Mouse (Mus musculus): ENCODE results near the gene Rfx4.

Rfx4 gene

DNA sequence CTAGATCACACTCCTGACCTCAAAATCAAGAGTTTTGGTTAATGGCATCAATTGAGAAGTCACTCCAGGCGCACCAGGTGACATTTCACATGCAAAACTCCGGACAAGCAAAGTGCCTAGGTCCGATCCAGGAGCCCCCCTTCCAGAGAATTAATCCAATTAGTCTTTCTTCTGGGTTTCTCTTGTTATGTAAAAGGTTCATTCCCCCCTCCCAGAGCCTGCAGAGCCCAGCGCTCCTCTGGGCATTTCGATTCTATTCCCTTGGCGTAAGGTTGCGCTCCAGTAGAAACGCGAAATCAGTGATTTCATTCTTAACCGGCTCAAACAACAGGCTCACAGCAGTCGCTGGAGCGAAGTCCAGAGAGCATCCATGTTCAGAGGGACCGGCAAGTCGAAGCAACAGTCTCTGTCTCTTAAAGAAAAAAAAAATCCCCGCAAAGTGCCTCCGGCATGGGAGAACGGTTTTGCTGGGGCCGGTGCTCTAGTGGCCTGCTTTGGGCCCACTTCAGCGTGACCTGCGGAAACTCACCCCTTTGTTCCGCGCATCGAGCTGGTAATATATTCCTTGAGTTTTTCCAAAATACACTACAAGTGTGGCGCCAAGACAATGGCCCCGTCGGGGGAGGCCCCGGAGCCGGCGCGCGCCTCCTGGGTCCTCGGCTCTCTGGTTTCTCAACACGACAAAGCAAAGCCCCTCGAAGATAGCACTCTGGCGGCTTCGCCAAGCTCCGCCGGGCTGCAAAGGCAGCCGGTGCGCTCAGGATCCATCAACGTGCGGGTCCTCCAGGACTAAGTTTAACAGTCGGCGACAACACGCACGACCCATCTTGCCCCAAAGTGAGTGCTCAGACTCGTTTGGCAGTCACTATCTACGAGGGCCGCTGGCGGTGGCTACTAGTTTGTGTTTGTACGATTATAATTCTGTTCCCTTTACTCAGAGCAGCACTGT lies 2.9 kb downstream of the Rfx4 start:
- DNase-seq: no peak

DNA sequence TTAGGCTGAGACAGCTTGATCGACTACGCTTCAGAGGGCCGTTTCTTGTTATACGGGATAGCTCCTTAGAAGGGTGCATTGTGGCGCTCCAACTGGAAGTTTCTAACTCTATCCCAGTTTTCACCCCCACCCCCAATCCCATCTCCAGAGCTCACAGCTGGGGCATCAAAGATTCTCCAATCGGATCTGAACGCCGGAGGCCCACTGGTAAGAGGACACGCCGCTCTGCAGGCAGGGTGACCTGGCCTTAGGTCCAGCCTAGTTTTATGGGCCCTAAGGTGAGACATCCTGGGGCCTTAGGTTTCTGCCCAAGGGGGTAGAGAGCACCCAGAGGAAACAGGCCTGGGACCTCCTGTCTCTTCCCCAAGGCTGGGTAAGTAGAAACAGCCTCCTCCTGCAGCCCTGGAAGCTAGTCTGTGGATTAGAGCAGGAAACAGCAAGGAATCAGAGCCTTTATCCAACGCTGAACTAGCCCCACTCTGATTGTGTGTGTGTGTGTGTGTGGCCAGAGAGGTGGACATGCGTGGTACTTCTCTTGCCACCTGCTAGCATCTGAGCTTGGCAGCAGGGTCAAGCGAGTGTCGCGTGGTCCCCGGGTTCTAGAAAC lies 3.8 kb downstream of the Rfx4 start:
- no peak for DNase-seq

DNA sequence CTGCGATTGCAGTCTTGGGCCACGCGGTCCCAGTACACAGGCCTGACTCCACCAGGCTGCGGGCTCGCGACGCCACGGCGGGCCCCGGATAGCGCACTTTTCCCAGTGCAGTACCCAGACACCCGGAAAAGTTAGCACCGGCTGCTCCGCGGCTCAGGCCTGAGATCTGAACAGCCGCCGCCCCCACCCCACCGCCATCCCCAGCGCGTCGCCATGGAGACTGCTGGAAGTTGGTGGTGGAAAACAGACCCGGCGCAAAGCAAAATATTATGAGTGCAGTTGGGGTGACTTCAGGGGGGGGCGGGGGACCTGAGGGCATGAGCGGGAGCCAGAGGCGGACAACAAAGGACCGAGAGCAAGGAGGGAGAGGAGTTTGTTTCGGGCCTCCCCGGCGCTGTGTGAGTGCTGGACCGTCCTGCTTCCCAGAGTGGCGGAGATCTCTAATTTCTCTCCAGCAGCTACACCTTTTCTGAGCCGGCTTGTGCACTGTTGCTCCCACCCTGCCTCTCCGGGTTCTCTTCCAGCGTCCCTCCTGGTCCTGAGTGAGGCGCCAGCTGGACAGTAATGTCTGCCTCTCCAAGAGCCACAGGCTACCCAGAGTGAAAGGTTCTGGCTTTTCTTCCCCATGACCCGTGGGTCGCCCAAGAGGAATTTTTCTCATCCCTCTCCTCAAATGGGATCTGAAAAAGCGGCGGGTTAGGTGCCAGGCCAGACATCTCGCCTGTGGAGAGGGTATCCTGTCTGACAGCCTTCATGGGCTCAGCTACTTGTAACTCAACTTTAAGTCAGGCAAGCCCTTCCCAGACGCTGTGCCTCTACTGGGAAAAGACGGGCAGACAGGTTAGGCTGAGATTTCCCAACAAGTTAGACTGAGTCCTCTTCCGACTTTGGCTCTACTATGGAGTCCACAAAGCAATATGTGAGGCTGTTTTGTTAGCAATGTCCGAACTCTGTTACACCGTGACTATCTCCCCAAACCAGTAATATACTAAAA lies 4.6 kb downstream of the Rfx4 start:
- no peak for DNase-seq

DNA sequence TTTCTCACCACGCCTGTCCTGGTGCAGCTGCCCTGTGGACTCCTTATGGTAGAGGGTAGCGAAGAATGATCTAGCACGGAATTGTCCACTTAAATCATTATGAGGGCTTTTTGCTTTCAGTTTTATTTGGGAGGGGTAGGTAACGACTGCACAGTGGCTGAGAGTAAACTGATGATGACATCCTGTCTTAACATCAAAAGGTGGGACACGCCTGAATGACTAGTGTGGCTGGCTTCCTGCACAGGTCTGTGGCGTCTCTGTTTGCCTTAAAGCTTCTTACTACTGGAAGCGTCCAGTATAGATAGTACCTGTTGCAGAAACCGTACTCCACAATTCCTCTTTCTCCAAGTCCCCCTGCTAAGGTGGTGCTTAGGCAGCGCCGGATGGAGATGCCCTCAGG lies 12.9 kb downstream of the Rfx4 start:
- no peak for DNase-seq

DNA sequence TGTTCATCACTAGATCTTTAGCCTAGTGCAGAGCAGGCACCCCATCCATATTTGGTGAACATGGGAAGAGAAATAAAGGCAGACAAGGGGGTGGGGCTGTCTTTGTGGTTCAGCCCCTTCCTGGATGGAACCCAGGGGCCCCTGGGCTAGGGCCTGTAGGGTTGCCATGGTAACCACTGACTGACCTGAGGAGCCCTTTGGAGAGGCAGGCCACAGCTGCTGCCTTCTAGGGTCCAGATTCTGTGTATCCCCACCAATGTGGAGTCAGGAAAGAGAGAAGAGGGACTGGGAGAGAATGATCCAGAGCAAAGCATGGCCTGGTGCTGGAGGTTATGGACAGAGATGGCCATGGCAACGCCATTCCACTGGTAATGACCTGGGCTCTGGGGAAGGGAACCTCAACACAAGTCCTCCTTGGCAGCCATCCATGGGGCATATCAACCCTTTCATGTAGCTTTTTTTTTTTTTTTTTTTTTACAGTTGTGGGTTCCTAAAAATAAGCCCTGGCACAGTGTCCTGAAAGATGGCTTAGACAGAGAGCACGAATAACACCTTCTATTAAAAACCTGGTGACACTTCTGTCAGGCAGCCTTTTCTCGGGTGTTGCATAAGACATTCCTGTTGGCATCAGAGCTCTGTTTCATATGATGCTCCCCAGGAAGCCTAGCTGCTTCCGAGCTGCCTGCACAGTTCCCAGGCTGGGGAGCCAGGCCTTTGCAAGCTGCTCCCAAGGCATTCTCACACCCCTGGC lies 16.7 kb downstream of the Rfx4 start:
- DNase-seq: no peak

DNA sequence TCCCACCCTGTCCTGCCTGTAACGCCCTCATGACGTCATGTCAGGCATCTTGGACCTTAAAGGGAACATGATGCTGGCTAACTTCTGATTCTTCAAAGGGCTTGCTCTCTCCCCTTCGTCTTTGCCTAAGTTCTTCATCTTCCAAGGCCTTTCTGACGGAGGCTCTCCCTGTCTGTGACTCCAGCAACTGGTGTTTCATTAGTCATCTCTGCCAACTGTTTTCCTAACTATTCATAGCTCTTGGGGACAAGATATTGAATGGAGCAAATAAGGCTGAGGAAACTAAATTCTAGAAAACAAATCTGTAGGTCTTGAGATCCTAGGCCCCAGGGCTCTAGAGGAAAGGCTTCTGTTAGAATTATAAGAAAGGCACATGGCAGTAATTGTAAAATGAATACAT lies 18.0 kb downstream of the Rfx4 start:
- no peak for DNase-seq

DNA sequence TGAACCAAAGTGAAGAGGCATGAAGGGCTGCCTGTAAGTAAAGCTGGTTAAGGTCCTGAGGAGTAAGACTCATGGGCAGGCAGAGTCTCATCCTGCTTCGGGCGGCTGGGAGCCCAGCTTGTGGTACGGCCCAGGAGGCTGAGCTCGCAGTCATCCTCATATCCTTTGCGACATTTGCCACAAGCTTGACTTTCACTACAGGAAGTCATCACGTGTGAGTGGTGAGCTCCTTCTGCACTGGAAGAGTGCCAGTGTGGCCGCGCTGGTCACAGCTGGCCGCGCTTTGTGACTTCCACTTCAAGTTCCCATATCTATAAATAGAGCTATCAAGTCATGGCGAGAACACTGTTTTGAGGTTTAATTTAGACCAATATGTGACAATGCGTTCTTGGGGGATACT lies 18.7 kb downstream of the Rfx4 start:
- DNase-seq: peak; percentile 70

DNA sequence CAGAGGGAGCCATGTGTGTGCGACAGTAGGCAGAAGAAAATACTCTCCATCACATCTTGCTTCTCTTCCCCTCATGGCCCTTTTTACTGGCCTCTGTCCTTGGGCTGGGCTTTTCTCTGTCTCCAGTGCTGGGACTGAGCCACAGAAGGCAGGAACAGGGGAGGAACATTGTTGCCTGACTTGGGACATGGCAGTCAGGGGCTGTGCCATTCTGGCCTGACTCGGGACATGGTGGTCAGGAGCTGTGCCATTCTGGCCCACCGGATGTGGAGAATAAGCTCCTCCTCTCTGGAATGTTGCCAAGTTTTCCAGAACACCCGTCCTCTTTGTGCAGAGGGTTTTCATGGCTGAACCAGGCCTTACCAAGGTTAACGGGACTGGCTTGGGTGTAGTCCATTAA lies 21.2 kb downstream of the Rfx4 start:
- no peak for DNase-seq

DNA sequence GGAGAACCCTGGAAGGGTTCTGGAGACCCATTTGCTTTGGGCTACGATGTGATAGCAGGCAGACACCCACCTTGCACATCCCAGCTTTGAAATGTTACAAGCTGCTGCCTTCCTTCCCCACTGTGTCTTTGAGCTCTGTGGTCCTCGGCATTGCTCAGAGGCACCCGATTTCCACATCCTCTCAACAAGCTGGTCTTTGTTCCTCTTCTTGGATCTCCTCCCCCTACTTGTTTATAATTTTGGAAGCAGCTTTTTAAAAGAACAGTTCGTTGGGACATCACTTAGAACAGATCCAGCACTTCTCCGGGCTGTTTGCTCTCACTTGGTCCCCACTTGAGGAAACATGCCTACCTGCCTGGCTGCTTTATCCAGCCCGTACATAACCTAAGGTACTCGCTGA lies 22.1 kb downstream of the Rfx4 start:
- DNase-seq: no peak

DNA sequence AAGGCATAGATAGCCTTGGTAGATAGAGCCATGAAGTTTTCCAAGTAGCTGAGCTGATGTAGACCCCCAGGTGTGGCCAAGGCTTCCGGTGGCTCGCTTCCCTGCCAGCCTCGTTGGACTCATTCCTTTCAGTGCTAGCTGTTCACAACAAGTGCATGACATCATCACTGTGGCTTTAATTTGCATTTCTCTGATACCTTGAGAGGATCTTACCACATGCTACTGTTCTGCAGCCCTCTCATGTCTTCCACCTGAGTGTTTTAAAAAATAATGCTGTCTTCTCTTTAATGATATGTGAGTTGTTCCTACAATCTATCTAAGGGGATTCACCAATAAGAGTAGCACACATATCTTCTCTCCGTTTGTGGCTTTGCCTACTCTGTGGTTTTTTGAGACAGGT lies 25.0 kb downstream of the Rfx4 start:
- no peak for DNase-seq

DNA sequence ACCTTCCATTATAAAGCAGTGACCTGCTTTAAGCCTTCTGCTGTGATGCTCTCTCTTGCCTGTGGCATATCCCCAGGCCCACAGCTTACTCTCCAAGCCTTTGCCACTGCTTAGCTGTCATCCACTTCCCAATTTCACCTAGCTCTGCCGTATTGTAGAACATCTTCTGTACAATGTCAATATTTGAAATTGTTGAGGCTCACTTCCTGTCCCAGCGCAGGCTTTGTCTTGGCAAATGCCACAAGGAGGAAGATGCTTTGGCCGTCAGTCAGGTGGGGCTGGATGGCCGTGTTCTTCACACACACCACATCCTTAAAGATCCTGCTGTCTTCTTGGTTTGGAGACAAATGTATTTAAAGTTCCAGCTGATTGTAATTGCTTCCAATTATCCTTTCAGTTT lies 29.5 kb downstream of the Rfx4 start:
- no peak for DNase-seq

DNA sequence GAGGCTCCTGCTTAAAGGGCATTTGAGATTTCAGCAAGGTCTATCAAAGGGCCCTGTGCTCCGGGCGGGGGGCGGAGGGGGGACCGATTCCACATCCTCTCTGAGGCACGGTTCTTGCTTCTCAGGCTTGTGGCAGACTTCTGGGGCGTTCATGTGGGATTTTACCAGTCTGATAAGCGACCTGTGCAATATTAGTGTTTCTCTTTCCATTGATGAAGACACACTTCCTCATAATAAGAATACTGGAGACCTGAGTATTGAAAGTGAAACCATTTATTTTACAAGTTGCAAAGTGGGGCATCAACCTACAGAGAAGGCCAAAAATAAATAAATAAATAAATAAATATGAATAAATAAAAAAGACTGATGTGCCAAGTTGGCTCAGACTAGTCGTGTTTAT lies 34.5 kb downstream of the Rfx4 start:
- no peak for DNase-seq

DNA sequence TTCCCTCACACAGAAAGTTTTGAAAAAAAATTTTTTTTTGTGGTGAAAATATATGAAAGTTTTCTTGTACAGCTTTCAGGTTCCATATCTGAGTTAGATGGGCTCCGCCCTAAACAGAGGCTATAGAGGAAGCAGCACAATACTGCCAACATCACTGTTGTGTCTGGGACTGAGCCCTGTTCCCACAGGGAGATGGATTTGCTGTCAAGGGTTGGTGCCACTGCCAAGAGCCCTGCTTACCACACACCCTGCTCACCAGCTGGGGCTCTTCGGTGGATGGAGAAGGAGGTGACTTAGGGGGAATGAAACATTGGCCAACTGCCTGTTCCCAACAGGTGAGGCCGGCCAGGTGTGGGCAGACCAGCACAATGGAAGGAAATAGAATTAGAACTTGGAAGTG lies 35.3 kb downstream of the Rfx4 start:
- DNase-seq: no peak

DNA sequence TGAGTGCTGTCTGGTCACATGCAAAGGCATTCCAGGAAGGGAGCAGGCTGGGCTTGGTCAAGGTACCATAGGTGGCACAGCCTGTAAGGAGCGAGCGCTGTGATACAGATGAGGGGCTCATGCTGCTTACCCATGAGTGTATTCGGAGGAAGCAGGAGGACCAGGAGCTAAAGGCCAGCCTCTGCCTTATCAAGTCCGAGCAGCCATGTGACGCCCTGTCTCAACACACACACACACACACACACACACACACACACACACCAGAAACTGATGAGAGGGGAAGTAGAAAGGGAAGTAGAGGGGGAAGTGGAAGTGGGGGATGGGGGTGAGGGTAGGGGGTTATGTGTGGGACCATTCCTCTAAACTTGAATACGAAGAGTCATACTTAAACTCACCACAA lies 45.7 kb downstream of the Rfx4 start:
- DNase-seq: no peak

DNA sequence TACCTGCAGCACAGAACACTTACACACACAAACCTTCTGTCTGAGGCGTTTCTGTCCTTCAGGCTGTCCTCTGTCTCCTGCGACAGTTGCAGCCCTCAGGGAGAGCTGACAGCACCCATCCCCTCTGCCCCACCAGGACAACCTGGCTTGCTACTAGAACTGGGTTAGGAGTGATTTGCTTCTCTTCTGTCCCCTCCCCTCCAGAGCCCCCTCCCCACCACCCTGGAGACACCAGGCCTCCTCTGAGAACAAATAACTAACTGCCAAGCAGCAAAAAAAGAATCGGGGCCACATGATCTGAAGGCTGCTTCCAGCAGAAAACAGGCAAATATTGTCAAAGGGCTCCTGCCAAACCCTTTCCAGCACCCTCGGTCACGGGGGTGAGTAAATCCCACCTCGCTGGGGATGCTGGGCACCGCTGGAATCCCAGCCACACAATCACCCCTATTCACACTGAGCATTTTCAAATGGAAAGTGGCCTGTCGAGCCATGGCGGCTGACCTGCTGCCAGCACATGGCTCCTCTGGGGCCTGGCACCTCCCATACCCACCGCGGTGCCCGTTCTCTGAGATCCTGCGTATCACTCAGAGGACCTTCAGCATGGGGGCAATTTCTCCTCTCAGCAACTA lies 47.5 kb downstream of the Rfx4 start:
- no peak for DNase-seq

DNA sequence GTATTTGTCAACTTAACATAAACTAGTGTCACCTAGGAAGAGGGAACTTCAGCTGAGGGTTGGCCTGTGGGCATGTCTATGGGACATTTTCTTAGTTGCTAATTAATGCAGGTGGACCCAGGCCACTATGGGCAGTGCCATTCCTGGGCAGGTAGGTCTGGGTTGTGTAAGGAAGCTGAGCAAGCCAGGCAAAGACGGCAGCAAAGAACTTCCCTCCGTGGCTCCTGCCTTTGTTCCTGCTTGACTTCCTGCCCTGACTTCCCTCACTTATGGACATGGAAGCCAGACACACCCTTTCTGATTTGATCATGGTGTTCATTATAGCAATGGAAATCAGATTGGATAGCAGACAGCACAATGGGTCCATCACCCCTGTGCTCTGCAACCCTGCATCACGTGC lies 49.7 kb downstream of the Rfx4 start:
- no peak for DNase-seq

DNA sequence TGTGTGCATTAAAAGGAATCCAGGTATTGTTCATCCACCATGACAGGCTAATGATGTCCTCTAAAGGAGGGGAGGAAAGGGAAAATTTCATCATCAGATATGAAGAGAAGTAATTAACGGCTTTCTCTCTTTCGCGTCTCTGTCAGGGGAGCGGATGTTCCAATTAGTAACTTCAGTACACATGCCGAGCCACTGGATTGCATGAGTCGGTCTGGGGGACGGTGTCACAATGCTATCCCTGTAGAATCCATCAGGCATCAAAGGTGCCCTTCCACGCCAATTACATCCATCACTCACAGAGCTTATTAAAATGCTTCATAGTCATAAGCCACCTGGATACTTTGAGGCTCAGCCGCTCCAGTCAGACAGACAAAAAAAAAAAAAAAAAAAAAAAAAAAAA lies 51.3 kb downstream of the Rfx4 start:
- DNase-seq: no peak

DNA sequence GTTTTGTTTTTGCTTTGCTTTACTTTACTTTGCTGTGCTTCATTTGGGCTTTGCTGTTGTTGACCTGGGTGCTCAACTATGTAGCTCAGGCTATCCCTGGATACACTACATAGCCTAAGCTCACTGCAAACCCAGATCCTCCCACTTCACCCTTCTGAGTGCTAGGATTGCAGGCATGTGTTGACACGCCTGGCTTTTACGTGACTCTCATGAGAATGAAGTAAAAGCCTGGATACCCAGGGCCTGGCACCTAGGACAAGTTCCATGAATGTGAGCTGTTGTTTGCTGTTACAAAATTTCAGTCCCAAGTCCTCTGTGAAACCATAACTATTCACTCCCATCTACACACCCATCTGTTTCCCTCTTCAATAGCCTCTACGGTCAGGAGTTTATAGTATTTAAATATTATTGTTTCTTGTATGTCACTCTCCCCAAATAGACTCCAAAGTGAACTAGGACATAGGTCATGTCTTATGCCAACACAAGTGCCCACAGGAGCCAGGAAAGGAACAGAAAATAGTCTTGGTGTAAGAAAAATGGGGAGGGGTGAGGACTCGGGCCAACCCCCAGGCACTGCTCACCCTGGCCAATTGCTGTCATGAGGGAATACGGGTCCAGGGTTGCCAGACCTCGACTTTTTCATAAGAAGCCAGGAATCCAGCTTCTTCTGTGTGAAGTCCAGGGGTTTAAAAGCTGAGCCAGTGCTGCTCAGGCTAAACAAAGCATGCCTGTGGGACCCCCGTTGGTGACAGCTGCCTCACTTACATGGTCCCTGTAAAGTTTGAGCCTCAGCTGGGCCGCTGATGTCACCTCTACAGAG lies 54.4 kb downstream of the Rfx4 start:
- DNase-seq: no peak

DNA sequence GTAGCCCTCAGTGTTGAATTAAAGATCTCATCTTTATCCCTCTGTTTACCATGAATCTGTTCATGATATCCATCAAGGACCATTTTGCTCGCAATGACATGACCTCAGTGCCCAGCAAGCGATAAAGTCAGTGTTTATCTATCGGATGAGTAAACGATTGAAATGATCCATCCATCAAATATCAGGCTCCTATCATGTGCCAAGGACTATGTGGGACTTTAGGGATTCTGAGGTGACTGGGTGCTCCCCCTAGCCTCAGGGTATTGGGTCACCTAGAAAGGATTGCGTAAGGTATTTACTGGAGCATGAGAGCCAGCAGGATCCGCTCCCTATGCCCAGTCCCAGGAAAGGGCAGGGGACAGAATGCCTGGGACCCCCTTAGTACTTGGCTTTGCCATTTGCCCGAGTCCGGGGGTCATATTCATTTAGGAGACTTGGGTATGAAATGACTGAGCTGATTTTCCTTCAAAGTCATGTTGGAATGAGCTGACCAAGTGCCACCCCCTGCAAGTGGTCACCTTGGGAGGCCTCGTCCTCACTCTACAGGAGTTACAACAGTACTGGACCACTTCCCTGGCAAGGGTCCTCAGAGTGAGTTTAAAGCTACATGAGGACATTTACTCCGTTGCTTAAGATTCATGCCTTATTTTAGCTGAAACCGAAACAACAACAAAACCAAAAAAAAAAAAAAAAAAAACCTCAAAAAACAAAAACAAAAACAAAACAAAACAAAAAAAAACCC lies 55.5 kb downstream of the Rfx4 start:
- DNase-seq: no peak

DNA sequence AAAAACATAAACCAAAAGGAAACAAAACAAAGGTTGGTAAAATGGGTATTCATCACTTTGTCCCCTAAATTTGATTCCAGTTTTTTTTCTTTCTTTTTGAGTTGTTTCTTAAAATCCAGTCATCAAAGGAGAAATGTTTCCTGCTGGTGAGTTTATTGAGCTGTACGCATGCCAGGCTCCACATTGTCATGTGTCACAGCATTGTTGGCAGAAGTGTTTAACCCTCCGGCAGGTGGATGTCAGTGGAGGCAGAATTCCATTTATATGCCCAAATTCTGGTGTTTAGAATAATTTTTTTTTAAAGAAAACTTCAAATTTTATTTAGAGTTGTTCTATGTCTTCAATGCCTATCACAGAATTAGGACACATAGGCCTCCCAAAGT lies 56.0 kb downstream of the Rfx4 start:
- no peak for DNase-seq
